Mouse (Mus musculus): ENCODE measurements around the gene Fip1l1. TPM values are rescaled to one million over a fixed set of nuclear protein-coding genes. Genes with fewer than 3 reads are reported as not detected.

The Fip1l1 gene
- total and polyA plus RNA-seq, 3 experiments = 72.0 to 171 (median 83.1) TPM

- Histone ChIP-seq H3K79me2 (replicated peaks; ENCODE audit: control insufficient read depth, extremely low read depth, insufficient read depth, poor library complexity, severe bottlenecking) (no peaks in the 10 kb centered on the region), H3K9me3 (replicated peaks; ENCODE audit: low read length) (no peaks in the 10 kb centered on the region), H3K9ac (ENCODE audit: insufficient read depth, low read depth) (no peak overlapping the region), H3K4me2 (ENCODE audit: insufficient read depth, low read depth, poor library complexity, severe bottlenecking) (no peak overlapping the region), H3K4me3 (replicated peaks in 1 of 3; ENCODE audit: low read depth in 2 of 3, low read length in 2 of 3, poor library complexity in 1 of 3) (no peak overlapping the region), H3K27me3 (replicated peaks) (no peaks in the 10 kb centered on the region), H3K27ac (ENCODE audit: insufficient read depth, low read depth) (no peak overlapping the region), H3K36me3 (replicated peaks in 1 of 2; ENCODE audit: control insufficient read depth in 1 of 2, insufficient read depth in 1 of 2, low read length in 1 of 2) (no peaks in the 10 kb centered on the region), H3K4me1 (ENCODE audit: control insufficient read depth in 1 of 2, insufficient read depth in 2 of 2) (no peaks in the 10 kb centered on the region)
- dilution Hi-C loops (cut with MboI; ENCODE audit: extremely low pct_ligation_motif_present, extremely low pct_unique_long_range_greater_than_20kb, low sequenced_read_pairs) (no loop called here), in situ Hi-C loops (cut with MboI; ENCODE audit: low pct_ligation_motif_present, low pct_unique_long_range_greater_than_20kb, low sequenced_read_pairs) (no loop called here)
- DNase-seq (ENCODE audit: extremely low read depth) = no peak
- no peak for TF ChIP-seq ZMIZ1 (IDR thresholded peaks at IDR 0.05; ENCODE audit: low read depth, low read length)
- no peak for TF ChIP-seq ELF1 (IDR thresholded peaks at IDR 0.05; ENCODE audit: low read depth, low read length)
- no peak for TF ChIP-seq BHLHE40 (IDR thresholded peaks at IDR 0.05; ENCODE audit: low read depth, low read length)
- no peak for TF ChIP-seq UBTF (IDR thresholded peaks at IDR 0.05; ENCODE audit: low read depth, low read length)
- no peak for TF ChIP-seq MEF2A (IDR thresholded peaks at IDR 0.05; ENCODE audit: borderline replicate concordance, low read depth, low read length)
- TF ChIP-seq CTCF (conservative IDR thresholded peaks at IDR 0.05 in 1 of 2, IDR thresholded peaks at IDR 0.05 in 1 of 2; ENCODE audit: low read depth in 2 of 2, low read length in 2 of 2) = no peak
- TF ChIP-seq MAX (IDR thresholded peaks at IDR 0.05; ENCODE audit: low read length) = no peak
- TF ChIP-seq POLR2A (IDR thresholded peaks at IDR 0.05; ENCODE audit: low read depth, low read length) = no peak
- TF ChIP-seq EP300 (IDR thresholded peaks at IDR 0.05; ENCODE audit: low read length) = no peak
Observed at GRCm38 (mm10) chr5:74617816-74618572, 82.7 kb downstream of the Fip1l1 start.

- DNase-seq (ENCODE audit: extremely low read depth) = peak; percentile 32
- Histone ChIP-seq H3K27ac (ENCODE audit: insufficient read depth, low read depth) (no peak overlapping the region), H3K4me3 (replicated peaks in 1 of 3; ENCODE audit: low read depth in 2 of 3, low read length in 2 of 3, poor library complexity in 1 of 3) (no peak overlapping the region), H3K27me3 (replicated peaks) (no peaks in the 10 kb centered on the region), H3K79me2 (replicated peaks; ENCODE audit: control insufficient read depth, extremely low read depth, insufficient read depth, poor library complexity, severe bottlenecking) (no peaks in the 10 kb centered on the region), H3K9me3 (replicated peaks; ENCODE audit: low read length) (no peaks in the 10 kb centered on the region), H3K4me2 (ENCODE audit: insufficient read depth, low read depth, poor library complexity, severe bottlenecking) (peak overlapping the region; percentile 8; the same call in 1 of the 2 replicates), H3K36me3 (replicated peaks in 1 of 2; ENCODE audit: control insufficient read depth in 1 of 2, insufficient read depth in 1 of 2, low read length in 1 of 2) (no peaks in the 10 kb centered on the region), H3K9ac (ENCODE audit: insufficient read depth, low read depth) (no peak overlapping the region), H3K4me1 (ENCODE audit: control insufficient read depth in 1 of 2, insufficient read depth in 2 of 2) (no peaks in the 10 kb centered on the region)
- dilution Hi-C loops (cut with MboI; ENCODE audit: extremely low pct_ligation_motif_present, extremely low pct_unique_long_range_greater_than_20kb, low sequenced_read_pairs) (no loop called here), in situ Hi-C loops (cut with MboI; ENCODE audit: low pct_ligation_motif_present, low pct_unique_long_range_greater_than_20kb, low sequenced_read_pairs) (no loop called here)
- no peak for TF ChIP-seq USF1 (IDR thresholded peaks at IDR 0.05; ENCODE audit: low read depth, low read length)
- no peak for TF ChIP-seq GABPA (IDR thresholded peaks at IDR 0.05; ENCODE audit: insufficient replicate concordance, low read depth, low read length)
- no peak for TF ChIP-seq SIN3A (IDR thresholded peaks at IDR 0.05; ENCODE audit: low read length)
- TF ChIP-seq POLR2A (IDR thresholded peaks at IDR 0.05; ENCODE audit: low read depth, low read length) = no peak
- no peak for TF ChIP-seq MAX (IDR thresholded peaks at IDR 0.05; ENCODE audit: low read length)
- no peak for TF ChIP-seq RCOR1 (conservative IDR thresholded peaks at IDR 0.05; ENCODE audit: low read depth, low read length)
- no peak for TF ChIP-seq ZC3H11A (IDR thresholded peaks at IDR 0.05; ENCODE audit: low read depth, low read length)
- no peak for TF ChIP-seq ZKSCAN1 (IDR thresholded peaks at IDR 0.05; ENCODE audit: borderline replicate concordance, low read depth, low read length)
- no peak for TF ChIP-seq BHLHE40 (IDR thresholded peaks at IDR 0.05; ENCODE audit: low read depth, low read length)
- peak; percentile 59; the same call in 1 of the 2 replicates for TF ChIP-seq ZNF384 (IDR thresholded peaks at IDR 0.05; ENCODE audit: low read depth, low read length)
- TF ChIP-seq CTCF (conservative IDR thresholded peaks at IDR 0.05 in 1 of 2, IDR thresholded peaks at IDR 0.05 in 1 of 2; ENCODE audit: low read depth in 2 of 2, low read length in 2 of 2) = peak; percentile 59 to 69
- TF ChIP-seq ZMIZ1 (IDR thresholded peaks at IDR 0.05; ENCODE audit: low read depth, low read length) = no peak
- TF ChIP-seq SMC3 (IDR thresholded peaks at IDR 0.05; ENCODE audit: low read depth, low read length) = peak; percentile 35
- no peak for TF ChIP-seq MAZ (IDR thresholded peaks at IDR 0.05; ENCODE audit: low read depth, low read length)
- TF ChIP-seq TCF12 (IDR thresholded peaks at IDR 0.05; ENCODE audit: low read depth, low read length) = no peak
Observed at GRCm38 (mm10) chr5:74618573-74619059, 83.4 kb downstream of the Fip1l1 start.
